Mouse (Mus musculus): ENCODE measurements around the gene Tdrd7. TPM values are rescaled to one million over a fixed set of nuclear protein-coding genes. Genes with fewer than 3 reads are reported as not detected.

Tdrd7 gene
- polyA plus RNA-seq, 1 experiment from 2014 or later: 30.0 TPM

Other genes with a start within 250 kb of the Tdrd7 start
- 20.8 and 22.5 TPM in 2 replicates for gene Aldh1b1, start 166.3 kb upstream of the Tdrd7 start, polyA plus RNA-seq (2015; fragmentation: Nextera tagmentation; extraction: Ambion mirVana)
- 20.2 and 27.3 TPM in 2 replicates for gene Igfbpl1, start 138.4 kb upstream of the Tdrd7 start, polyA plus RNA-seq (2015; fragmentation: Nextera tagmentation; extraction: Ambion mirVana)
- 0.29 and 0.36 TPM in 2 replicates for gene Stra6l, start 116.7 kb upstream of the Tdrd7 start, polyA plus RNA-seq (2015; fragmentation: Nextera tagmentation; extraction: Ambion mirVana)
- gene Ccdc180, start 75.0 kb upstream of the Tdrd7 start, polyA plus RNA-seq (2015; fragmentation: Nextera tagmentation; extraction: Ambion mirVana): 0.26 and 0.57 TPM in 2 replicates
- gene Tmod1, start 73.6 kb downstream of the Tdrd7 start, polyA plus RNA-seq (2015; fragmentation: Nextera tagmentation; extraction: Ambion mirVana): 2.1 and 3.0 TPM in 2 replicates
- gene Ncbp1, start 173.3 kb downstream of the Tdrd7 start, polyA plus RNA-seq (2015; fragmentation: Nextera tagmentation; extraction: Ambion mirVana): 61.4 and 71.7 TPM in 2 replicates
- gene Tstd2, start 173.4 kb downstream of the Tdrd7 start, polyA plus RNA-seq (2015; fragmentation: Nextera tagmentation; extraction: Ambion mirVana): 19.2 and 26.2 TPM in 2 replicates
- 23.5 and 25.8 TPM in 2 replicates for gene Xpa, start 231.0 kb downstream of the Tdrd7 start, polyA plus RNA-seq (2015; fragmentation: Nextera tagmentation; extraction: Ambion mirVana)